Mouse (Mus musculus) adipocyte (in vitro differentiated cells): ENCODE measurements at regions not wholly inside any gene's neighbourhood (a gene's known extent, or its start where the extent isn't known, plus 50 kb on each side); places are given as distances from the start of the nearest gene placed in this dataset.
A peak's percentile ranks its signal among the peaks of the same experiment; 100 is the strongest.

Experiments used
- DNase-seq: peaks from one replicate; pipeline ENCODE4 v3.0.0-alpha.2; 2016; ENCODE audit warnings: low spot score

GRCm38 (mm10) chr14:24081911-24082558 lies 67.7 kb upstream of the Kcnma1 start:
- DNase-seq, result no peak

DNA sequence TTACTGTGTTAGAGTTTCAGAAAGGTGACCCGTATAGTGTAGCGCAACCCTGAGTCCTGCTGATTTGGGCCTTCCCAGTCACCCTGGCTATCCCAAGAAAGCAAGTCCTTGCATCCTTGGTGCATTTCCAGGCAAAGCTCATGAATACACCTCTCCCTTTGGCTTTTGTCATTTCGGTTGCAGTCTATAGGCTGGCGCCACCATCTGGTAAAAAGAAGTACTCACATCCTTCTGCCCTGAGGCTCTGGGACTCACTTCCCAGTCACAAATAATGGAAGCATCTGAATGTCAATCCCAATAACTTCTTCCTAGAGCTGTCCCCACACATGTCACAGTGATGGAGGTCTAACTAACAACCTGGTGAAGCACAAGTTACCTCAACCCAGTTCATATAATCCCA lies 54.4 kb upstream of the Kcnma1 start:
- peak; percentile 7 for DNase-seq

- DNase-seq, result peak; percentile 73
Observed at GRCm38 (mm10) chr14:24067657-24068056, 53.4 kb upstream of the Kcnma1 start.

DNA sequence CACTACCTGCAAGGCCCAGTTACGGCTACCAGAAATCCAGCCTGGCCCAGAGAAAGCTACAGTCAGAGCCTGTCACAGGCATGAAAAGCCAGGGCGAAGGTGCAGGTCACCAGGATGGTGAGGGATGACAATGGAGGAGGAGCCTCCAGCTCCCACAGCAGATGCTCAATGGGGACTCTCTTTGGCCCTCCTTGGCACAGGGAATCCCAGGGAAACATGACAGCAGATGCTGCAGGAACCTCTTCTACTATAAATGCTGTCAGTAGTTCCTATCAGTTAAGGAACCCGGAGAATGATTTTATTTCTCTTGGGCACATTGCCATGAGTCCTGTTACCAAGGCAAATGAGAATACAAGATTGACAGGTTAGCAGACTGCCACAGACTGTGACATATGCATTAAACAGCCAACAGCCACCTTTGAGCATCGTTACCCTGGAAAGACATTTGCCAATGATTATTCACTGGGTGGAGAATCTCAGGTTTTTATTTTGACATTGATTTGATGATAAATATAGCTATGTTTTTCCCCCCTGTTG lies 51.0 kb upstream of the Kcnma1 start:
- no peak for DNase-seq
